Mouse (Mus musculus): ENCODE results near the gene Glyr1.

DNA sequence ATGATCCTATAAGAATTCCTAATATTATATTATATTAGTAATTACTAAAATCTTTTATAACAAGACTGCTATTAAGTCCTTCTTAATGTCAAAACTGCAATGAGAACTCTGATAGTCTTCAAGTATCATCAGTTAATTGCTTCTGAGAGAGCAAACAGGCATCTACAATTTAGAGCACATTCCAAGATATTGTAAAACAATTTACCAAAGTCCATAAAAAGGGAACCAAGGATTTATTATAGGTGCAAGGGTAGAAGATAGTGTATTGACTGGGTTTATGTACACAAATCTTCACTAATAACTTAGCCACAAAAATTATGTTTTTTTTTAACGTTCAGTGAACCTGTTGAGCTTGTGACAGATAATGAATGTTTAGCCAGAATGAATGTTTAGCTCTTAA lies 50.7 kb downstream of the Glyr1 start:
- TF ChIP-seq GATA1 (IDR thresholded peaks at IDR 0.05; ENCODE audit: low read length) (no peak), TAL1 (IDR thresholded peaks at IDR 0.05; ENCODE audit: low read length) (no peak)
